Comparison of ENCODE assay signal across 18 mouse cellular contexts in the genomic region with DNA sequence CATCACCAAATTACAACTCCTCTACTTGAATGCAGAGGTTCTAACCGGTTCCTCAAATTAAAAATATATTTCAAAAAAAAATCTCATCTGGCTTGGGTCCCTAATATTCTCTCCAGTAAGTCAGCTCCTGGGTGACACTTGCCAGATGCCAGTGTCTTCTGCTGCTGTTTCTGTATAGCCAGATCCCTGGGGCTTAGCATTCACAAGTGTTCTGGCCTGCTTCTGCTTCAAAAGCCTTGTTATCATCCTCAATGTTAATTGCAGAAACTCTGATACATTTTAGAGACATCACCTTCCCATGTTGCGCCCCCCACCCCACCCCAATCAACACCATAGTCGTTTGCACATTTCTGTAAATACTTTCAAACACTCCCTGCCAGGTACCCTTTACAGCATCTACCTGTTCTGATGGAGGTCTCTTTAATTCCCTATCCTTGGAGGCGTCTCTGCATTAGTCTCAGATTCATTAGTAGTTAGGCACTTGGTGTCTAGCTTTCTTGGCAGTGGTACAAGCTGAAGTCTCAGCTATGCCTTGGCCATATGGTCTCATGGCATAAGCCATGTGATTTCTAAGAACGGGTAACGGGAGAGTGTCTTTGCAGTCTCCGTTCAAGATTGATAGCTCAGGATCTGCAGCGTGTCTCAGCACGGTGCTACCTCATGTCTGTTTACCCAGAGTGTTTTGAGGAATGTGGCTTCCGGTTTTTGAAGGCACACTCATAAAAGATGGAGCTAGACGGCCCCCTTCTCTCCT.
DNase-seq lines count a peak whose midpoint lies in the region; ATAC-seq and TF ChIP-seq lines count a peak whose summit lies in the region.
"Had no signal": no experiment of that assay in that cellular context is flagged by ENCODE, and none has a peak within 500 bp of the region (broad histone marks: within the 10 kb centered on the region; RNA-seq: fewer than 3 reads in every experiment).

No protein-coding gene starts in this region.

- no peak for DNase-seq in heart, adult 2 months
- DNase-seq in left cerebral cortex, postnatal 14 days (ENCODE audit: low spot score in 2 of 2): peak; percentile 22 to 28
- DNase-seq in left cerebral cortex, postnatal 36 days (ENCODE audit: low spot score in 2 of 2): no peak
- peak; percentile 45 for DNase-seq in brain, embryonic 18.5 days (ENCODE audit: low read depth, low spot score)
- peak; percentile 19 to 47 for DNase-seq in cerebellum, postnatal 25 days
- no peak for DNase-seq in retina, postnatal 1 day
- no peak for DNase-seq in adrenal gland, postnatal 4 days (ENCODE audit: low spot score in 2 of 2)
- DNase-seq: heart, adult 18-20 months; heart, postnatal 14 days; kidney, postnatal 25 days; lung, postnatal 4 days; midbrain, embryonic 14.5 days; thymus, postnatal 4 days had no signal

- ATAC-seq in heart, embryonic 12.5 days (ENCODE audit: insufficient number of reproducible peaks, low FRiP score): peak; percentile 29; the same call in 1 of the 2 replicates
- ATAC-seq: CD4-positive, CD25-positive, alpha-beta regulatory T cell, adult 4 months; intestine, embryonic 16.5 days had no signal

- H3K27ac ChIP-seq in heart, embryonic 12.5 days (ENCODE audit: poor library complexity, severe bottlenecking): no peak overlapping the region
- H3K27ac ChIP-seq in heart, adult 2 months: no peak overlapping the region
- H3K27ac ChIP-seq: liver, embryonic 15.5 days had no signal

- H3K36me3 ChIP-seq in heart, embryonic 12.5 days: 0 out of 2 replicates have a peak, but pooled peaks cover 4% of the 10 kb centered on the region
- no peaks in the 10 kb centered on the region for H3K36me3 ChIP-seq in heart, adult 2 months (ENCODE audit: control insufficient read depth, insufficient read depth, low read length)
- H3K36me3 ChIP-seq: limb, embryonic 12.5 days had no signal

- no peak for TF ChIP-seq EP300 in heart, adult 2 months (IDR thresholded peaks at IDR 0.05; ENCODE audit: insufficient read depth, low read depth, low read length)

- H3K9ac ChIP-seq in heart, embryonic 12.5 days: no peak overlapping the region
- H3K9ac ChIP-seq in heart, adult 2 months (ENCODE audit: low read depth, low read length): no peak overlapping the region
- H3K9ac ChIP-seq: limb, embryonic 12.5 days; liver, embryonic 15.5 days had no signal

- H3K9me3 ChIP-seq in heart, embryonic 12.5 days (replicated peaks): 0 out of 2 replicates have a peak, but pooled peaks cover 2% of the 10 kb centered on the region
- H3K9me3 ChIP-seq: liver, embryonic 15.5 days had no signal

- H3K79me2 ChIP-seq in heart, adult 2 months (replicated peaks; ENCODE audit: control insufficient read depth, insufficient read depth, low read length): no peaks in the 10 kb centered on the region

- H3K27me3 ChIP-seq in heart, embryonic 12.5 days (replicated peaks): no peaks in the 10 kb centered on the region
- no peaks in the 10 kb centered on the region for H3K27me3 ChIP-seq in heart, adult 2 months (ENCODE audit: control insufficient read depth, insufficient read depth, low read length)
- H3K27me3 ChIP-seq: limb, embryonic 12.5 days; liver, embryonic 15.5 days had no signal

- TF ChIP-seq POLR2A in heart, adult 2 months (IDR thresholded peaks at IDR 0.05; ENCODE audit: insufficient read depth, low read depth, low read length): no peak

- no peak overlapping the region for H3K4me3 ChIP-seq in heart, embryonic 12.5 days
- H3K4me3 ChIP-seq in heart, adult 2 months: no peak overlapping the region
- H3K4me3 ChIP-seq: limb, embryonic 12.5 days; liver, embryonic 15.5 days had no signal

- 62% methylated on average over 11 of the region's 11 CpGs for WGBS in heart, embryonic 12.5 days
- WGBS in heart, adult 2 months: 78% methylated on average over 11 of the region's 11 CpGs

- no peak for TF ChIP-seq CTCF in heart, adult 2 months (IDR thresholded peaks at IDR 0.05)

- intact Hi-C loops in heart, adult 2 months (cut with DNase I): no loop called here
- intact Hi-C loops in left cerebral cortex, postnatal 14 days (cut with DNase I): no loop called here
- intact Hi-C loops in left cerebral cortex, postnatal 36 days (cut with DNase I): no loop called here

- H3K4me2 ChIP-seq in heart, embryonic 12.5 days: no peak overlapping the region
- H3K4me2 ChIP-seq: limb, embryonic 12.5 days; liver, embryonic 15.5 days had no signal

- peaks cover 18% of the 10 kb centered on the region for H3K4me1 ChIP-seq in heart, embryonic 12.5 days (replicated peaks)
- H3K4me1 ChIP-seq in heart, adult 2 months (ENCODE audit: control insufficient read depth, insufficient read depth, low read length): no peaks in the 10 kb centered on the region
- H3K4me1 ChIP-seq: liver, embryonic 15.5 days had no signal

Comparison
In these comparisons a context has a peak if more than half of its experiments do, and no peak if none do; other contexts are left out.
1. DNase-seq: peak in left cerebral cortex, postnatal 14 days (2 of 2), brain, embryonic 18.5 days (single experiment) and cerebellum, postnatal 25 days (2 of 2); none in heart, adult 2 months (0 of 2), left cerebral cortex, postnatal 36 days (0 of 2), retina, postnatal 1 day (single experiment) and adrenal gland, postnatal 4 days (0 of 2).